Mouse (Mus musculus) liver, postnatal 0 days (tissue): Measurements from ENCODE around the gene Lrwd1. TPM values are rescaled to one million over a fixed set of nuclear protein-coding genes. Genes with fewer than 3 reads are reported as not detected.

Experiments used
- ATAC-seq: fragments of 200-750 bp; cut with Nextera tagmentation; 2 replicates; pipeline ENCODE4 v1.8.0; 2017; ENCODE audit warnings: mild to moderate bottlenecking, moderate library complexity
- DNase-seq: peaks from one replicate; pipeline ENCODE4 v3.0.0-alpha.2; 2016
- H3K27ac ChIP-seq: fragments of 300-500 bp; sonication (generic); 2 replicates; pipeline ENCODE4 v1.5.1; 2014; ENCODE audit warnings: antibody characterized with exemption, moderate library complexity, mild to moderate bottlenecking, low read depth
- H3K27me3 ChIP-seq: fragments of 300-500 bp; sonication (generic); 2 replicates; pipeline ENCODE4 v1.6.1; 2014; ENCODE audit warnings: low read length, control low read depth, mixed read lengths; ENCODE audit not compliant: insufficient read depth
- H3K36me3 ChIP-seq: fragments of 300-500 bp; sonication (generic); replicated peaks from 2 replicates; pipeline ENCODE4 v1.6.1; 2014; ENCODE audit warnings: mild to moderate bottlenecking, control low read depth, low read length, moderate library complexity, mixed read lengths; ENCODE audit not compliant: insufficient read depth
- H3K4me1 ChIP-seq: fragments of 300-500 bp; sonication (generic); 2 replicates; pipeline ENCODE4 v1.6.1; 2014; ENCODE audit warnings: antibody characterized with exemption, mild to moderate bottlenecking, control low read depth; ENCODE audit not compliant: insufficient read depth
- H3K4me2 ChIP-seq: fragments of 300-500 bp; sonication (generic); 2 replicates; pipeline ENCODE4 v1.6.1; 2014; ENCODE audit warnings: low read depth, mild to moderate bottlenecking, low read length, moderate library complexity, mixed read lengths
- H3K4me3 ChIP-seq: fragments of 300-500 bp; sonication (generic); 2 replicates; pipeline ENCODE4 v1.5.1; 2014; ENCODE audit warnings: low read depth, low read length
- H3K9ac ChIP-seq: fragments of 300-500 bp; sonication (generic); replicated peaks from 2 replicates; pipeline ENCODE4 v1.6.1; 2014; ENCODE audit warnings: mild to moderate bottlenecking, moderate library complexity
- H3K9me3 ChIP-seq: fragments of 300-500 bp; sonication (generic); 2 replicates; pipeline ENCODE4 v1.6.1; 2016; ENCODE audit warnings: mild to moderate bottlenecking, control low read depth, low read length, mixed read lengths
- CTCF ChIP-seq: sonication (generic); IDR thresholded peaks from 2 replicates; pipeline ENCODE4 v1.5.1; 2016; ENCODE audit warnings: antibody characterized with exemption, low read depth
- EP300 ChIP-seq: IDR thresholded peaks from 2 replicates; pipeline ENCODE4 v1.6.1; 2016; ENCODE audit warnings: antibody characterized with exemption, low read depth, mild to moderate bottlenecking
- WGBS: fragments of 180-500 bp; shearing (Covaris S2); extraction: QIAGEN DNeasy Blood & Tissue Kit; methylation state at CpG from one replicate; pipeline ENCODE4 v1.1.7; 2014; ENCODE audit not compliant: insufficient replicate concordance; 5-methylcytosine and 5-hydroxymethylcytosine counted together
- microRNA-seq: library from miRNA; unstranded; fragments of <30 nt; microRNA quantifications from one replicate; pipeline ENCODE4, GENCODE M21; 2016
- polyA plus RNA-seq: library from polyadenylated mRNA; unstranded; fragments of >200 nt; fragmentation: Nextera tagmentation; extraction: Ambion mirVana; gene quantifications from 2 replicates; pipeline ENCODE4 v1.2.1, GENCODE M21; 2015

The Lrwd1 gene
- polyA plus RNA-seq, 1 experiment from 2014 or later, result 16.5 TPM

DNA sequence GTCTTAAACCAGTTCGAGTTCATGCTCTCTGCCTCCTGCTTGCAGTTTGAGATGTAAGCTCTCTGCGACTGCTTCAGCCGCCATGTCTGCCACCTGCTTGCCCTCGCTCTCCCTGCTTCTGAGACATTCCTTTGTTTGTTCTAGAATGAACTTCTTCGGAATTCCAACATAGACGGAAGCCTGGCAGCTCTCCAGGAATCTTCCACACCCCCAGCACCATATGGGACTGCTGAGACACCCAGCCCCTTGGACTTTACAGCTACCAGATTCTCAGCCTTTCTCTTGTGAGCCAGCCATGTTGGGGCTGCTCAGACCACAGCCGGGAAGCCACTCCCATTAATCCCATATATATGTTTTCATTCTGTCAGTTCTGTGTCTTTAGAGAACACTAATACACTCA is 59.6 kb downstream of the Lrwd1 start:
- DNase-seq (no peak), ATAC-seq (no peak)
- no peak for TF ChIP-seq CTCF
- no peak for TF ChIP-seq EP300
- no peak overlapping the region for H3K27ac ChIP-seq
- 65% methylated on average over 7 of the region's 7 CpGs for WGBS
- H3K9me3 ChIP-seq, result no peaks in the 10 kb centered on the region
- H3K27me3 ChIP-seq, result no peaks in the 10 kb centered on the region
- H3K4me3 ChIP-seq, result no peak overlapping the region
- H3K36me3 ChIP-seq, result no peaks in the 10 kb centered on the region
- no peak overlapping the region for H3K4me2 ChIP-seq
- H3K4me1 ChIP-seq, result no peaks in the 10 kb centered on the region
- H3K9ac ChIP-seq, result no peak overlapping the region

- Histone ChIP-seq H3K27me3 (no peaks in the 10 kb centered on the region), H3K9me3 (no peaks in the 10 kb centered on the region), H3K4me2 (no peak overlapping the region), H3K27ac (no peak overlapping the region), H3K4me3 (no peak overlapping the region), H3K4me1 (no peaks in the 10 kb centered on the region), H3K36me3 (no peaks in the 10 kb centered on the region), H3K9ac (no peak overlapping the region)
- no peak for ATAC-seq
- DNase-seq, result no peak
- 64% methylated on average over 5 of the region's 5 CpGs for WGBS
- TF ChIP-seq CTCF (no peak), EP300 (no peak)
Observed at GRCm38 (mm10) chr5:136075076-136075475, 60.8 kb downstream of the Lrwd1 start.

DNA sequence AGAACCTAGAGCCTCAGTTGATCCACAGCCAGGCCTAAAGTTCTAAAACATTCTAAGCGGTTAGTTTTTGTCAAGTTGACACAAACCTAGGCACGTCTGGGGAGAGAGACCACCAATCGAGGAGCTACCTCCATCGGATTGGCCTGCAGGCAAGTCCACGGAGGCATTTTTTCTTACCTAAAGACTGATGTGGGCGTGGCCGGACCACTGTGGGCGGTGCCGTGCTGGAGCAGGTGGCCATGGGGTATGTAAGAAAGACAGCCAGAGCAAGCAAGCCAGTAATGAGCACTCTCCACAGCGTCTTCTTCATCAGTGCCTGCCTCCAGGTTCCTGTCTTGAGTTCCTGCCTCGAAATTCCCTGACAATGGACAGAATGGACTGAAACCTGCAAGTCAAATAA is 62.3 kb downstream of the Lrwd1 start:
- Histone ChIP-seq H3K27ac (no peak overlapping the region), H3K4me1 (no peaks in the 10 kb centered on the region), H3K4me3 (no peak overlapping the region), H3K4me2 (no peak overlapping the region), H3K9ac (no peak overlapping the region), H3K36me3 (no peaks in the 10 kb centered on the region), H3K27me3 (no peaks in the 10 kb centered on the region), H3K9me3 (no peaks in the 10 kb centered on the region)
- DNase-seq, result no peak
- TF ChIP-seq CTCF, result no peak
- TF ChIP-seq EP300, result no peak
- no peak for ATAC-seq
- 65% methylated on average over 11 of the region's 11 CpGs for WGBS

DNA sequence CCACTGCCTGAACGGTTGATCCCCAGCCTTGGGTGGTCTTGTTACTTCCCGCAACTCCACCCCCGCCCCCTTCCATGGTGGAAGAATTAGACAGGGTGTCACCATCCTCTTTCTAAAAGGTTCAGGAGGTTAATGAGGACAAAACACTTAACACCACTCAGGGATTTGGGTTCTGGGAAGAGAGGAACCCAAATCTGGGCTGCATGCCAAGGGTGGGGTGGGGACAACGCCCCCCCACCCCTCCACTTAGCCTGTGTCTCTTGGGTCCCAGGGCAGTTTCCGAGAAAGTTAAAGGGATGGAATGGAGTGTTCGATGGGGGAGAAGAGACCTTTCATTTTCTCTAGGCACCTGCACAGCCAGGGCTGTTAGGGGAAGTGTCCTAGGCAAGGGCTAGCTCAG is 62.8 kb downstream of the Lrwd1 start:
- 58% methylated on average over 6 of the region's 6 CpGs for WGBS

More for the DNA sequence above, 62.8 kb downstream of the Lrwd1 start:
- Histone ChIP-seq H3K9me3 (no peaks in the 10 kb centered on the region), H3K36me3 (no peaks in the 10 kb centered on the region), H3K27me3 (no peaks in the 10 kb centered on the region), H3K9ac (no peak overlapping the region), H3K4me3 (no peak overlapping the region), H3K27ac (no peak overlapping the region), H3K4me2 (no peak overlapping the region), H3K4me1 (no peaks in the 10 kb centered on the region)
- TF ChIP-seq CTCF (no peak), EP300 (no peak)
- no peak for DNase-seq
- ATAC-seq, result no peak

Small RNA genes within 50 kb of the gene (microRNA-seq; reads per million reads assigned to microRNA genes)
- not detected for gene Mir7035

Other genes with a start within 250 kb of the Lrwd1 start
- gene Hspb1, start 248.2 kb downstream of the Lrwd1 start, polyA plus RNA-seq, result 4.5 and 9.1 TPM in 2 replicates
- 56.7 and 66.8 TPM in 2 replicates for gene Ywhag, start 201.5 kb downstream of the Lrwd1 start, polyA plus RNA-seq
- 1.7 and 1.9 TPM in 2 replicates for gene Ssc4d, start 161.5 kb downstream of the Lrwd1 start, polyA plus RNA-seq
- not detected in 2 replicates for gene Zp3, start 156.0 kb downstream of the Lrwd1 start, polyA plus RNA-seq
- 4.8 and 4.9 TPM in 2 replicates for gene Dtx2, start 141.3 kb downstream of the Lrwd1 start, polyA plus RNA-seq
- gene Upk3b, start 97.6 kb downstream of the Lrwd1 start, polyA plus RNA-seq, result 4.0 and 4.7 TPM in 2 replicates
- gene Upk3bl, start 81.6 kb downstream of the Lrwd1 start, polyA plus RNA-seq, result not detected in 2 replicates
- gene Rasa4, start 52.2 kb downstream of the Lrwd1 start, polyA plus RNA-seq, result 2.1 TPM in 2 replicates
- 99.8 and 112 TPM in 2 replicates for gene Polr2j, start 19.4 kb downstream of the Lrwd1 start, polyA plus RNA-seq
- gene Alkbh4, start 72 bp upstream of the Lrwd1 start, polyA plus RNA-seq, result 8.8 and 9.2 TPM in 2 replicates
- 4.4 and 4.5 TPM in 2 replicates for gene Orai2, start 34.6 kb upstream of the Lrwd1 start, polyA plus RNA-seq
- 19.6 and 19.9 TPM in 2 replicates for gene Prkrip1, start 62.9 kb upstream of the Lrwd1 start, polyA plus RNA-seq
- 1.3 and 1.7 TPM in 2 replicates for gene Sh2b2, start 110.5 kb upstream of the Lrwd1 start, polyA plus RNA-seq